Mouse (Mus musculus) MEL (cell line): Measurements from ENCODE around the gene Dennd2a. TPM values are rescaled to one million over a fixed set of nuclear protein-coding genes. Genes with fewer than 3 reads are reported as not detected.

Source experiments
- DNase-seq: peaks from one replicate; pipeline ENCODE4 v3.0.0; 2011; ENCODE audit warnings: low read depth, low spot score
- H3K27ac ChIP-seq: 2 replicates; pipeline ENCODE4 v1.5.1; 2012; ENCODE audit warnings: low read depth, mild to moderate bottlenecking, control low read depth, low read length, moderate library complexity; ENCODE audit not compliant: control insufficient read depth
- H3K27me3 ChIP-seq, 2 experiments: fragments of 150-350 bp in 1 of 2; sonication (generic) in 1 of 2; 2 replicates each; pipeline ENCODE4 v1.6.1; 2012; ENCODE audit warnings: low read length in 2 of 2, mild to moderate bottlenecking in 2 of 2, improper control_type of control experiment in 1 of 2, moderate library complexity in 1 of 2; ENCODE audit not compliant: insufficient read depth in 2 of 2, control insufficient read depth in 1 of 2
- H3K36me3 ChIP-seq, 2 experiments: 2 replicates each; pipeline ENCODE4 v1.6.1; 2012 to 2014; ENCODE audit warnings: low read length in 2 of 2, improper control_type of control experiment in 1 of 2, inconsistent platforms in 1 of 2, mild to moderate bottlenecking in 1 of 2; ENCODE audit not compliant: insufficient read depth in 2 of 2, control insufficient read depth in 1 of 2
- H3K4me1 ChIP-seq, 2 experiments: fragments of 150-350 bp in 1 of 2; sonication (generic) in 1 of 2; 2 replicates each; pipeline ENCODE4 v1.6.1; 2012; ENCODE audit warnings: low read length in 2 of 2, improper control_type of control experiment in 1 of 2, mild to moderate bottlenecking in 1 of 2; ENCODE audit not compliant: insufficient read depth in 2 of 2, control insufficient read depth in 1 of 2
- H3K4me3 ChIP-seq, 2 experiments: fragments of 150-350 bp in 1 of 2; sonication (generic) in 1 of 2; 2 replicates each; pipeline ENCODE4 v1.5.1; 2012; ENCODE audit warnings: low read depth in 2 of 2, low read length in 2 of 2, mild to moderate bottlenecking in 2 of 2, moderate library complexity in 2 of 2, control low read depth in 1 of 2, improper control_type of control experiment in 1 of 2; ENCODE audit not compliant: control insufficient read depth in 1 of 2, insufficient read depth in 1 of 2
- H3K79me2 ChIP-seq: 2 replicates; pipeline ENCODE4 v1.6.1; 2012; ENCODE audit warnings: mild to moderate bottlenecking, low read length, moderate library complexity; ENCODE audit not compliant: control insufficient read depth, poor library complexity, insufficient read depth
- H3K9ac ChIP-seq: 2 replicates; pipeline ENCODE4 v1.6.1; 2012; ENCODE audit warnings: low read depth, mild to moderate bottlenecking, control low read depth, low read length, moderate library complexity; ENCODE audit not compliant: control insufficient read depth, poor library complexity, severe bottlenecking
- H3K9me3 ChIP-seq: fragments of 150-350 bp; sonication (generic); replicated peaks from 2 replicates; pipeline ENCODE4 v1.6.1; 2012; ENCODE audit warnings: mild to moderate bottlenecking, low read length, improper control_type of control experiment, moderate library complexity; ENCODE audit not compliant: insufficient read depth
- BHLHE40 ChIP-seq: IDR thresholded peaks from 2 replicates; pipeline ENCODE4 v1.6.1; 2012; ENCODE audit warnings: low read depth, mild to moderate bottlenecking, inconsistent platforms, low read length, improper control_type of control experiment, borderline replicate concordance
- CHD1 ChIP-seq: IDR thresholded peaks from 2 replicates; pipeline ENCODE4 v1.6.1; 2012; ENCODE audit warnings: low read depth, mild to moderate bottlenecking, inconsistent platforms, low read length, improper control_type of control experiment
- E2F4 ChIP-seq: IDR thresholded peaks from 2 replicates; pipeline ENCODE4 v1.6.1; 2011; ENCODE audit warnings: low read depth, low read length, improper control_type of control experiment, borderline replicate concordance
- ELF1 ChIP-seq: IDR thresholded peaks from 2 replicates; pipeline ENCODE4 v1.6.1; 2014; ENCODE audit warnings: low read depth, mild to moderate bottlenecking, inconsistent platforms, low read length, improper control_type of control experiment, moderate library complexity
- GABPA ChIP-seq: IDR thresholded peaks from 2 replicates; pipeline ENCODE4 v1.6.1; 2012; ENCODE audit warnings: low read depth, mild to moderate bottlenecking, inconsistent platforms, low read length, improper control_type of control experiment, moderate library complexity
- HCFC1 ChIP-seq: IDR thresholded peaks from 2 replicates; pipeline ENCODE4 v1.6.1; 2012; ENCODE audit warnings: low read depth, mild to moderate bottlenecking, inconsistent platforms, low read length, improper control_type of control experiment, moderate library complexity
- JUND ChIP-seq: IDR thresholded peaks from 2 replicates; pipeline ENCODE4 v1.6.1; 2011; ENCODE audit warnings: low read depth, mild to moderate bottlenecking, improper control_type of control experiment, low read length
- MAX ChIP-seq: IDR thresholded peaks from 2 replicates; pipeline ENCODE4 v1.6.1; 2011; ENCODE audit warnings: low read length, improper control_type of control experiment
- MAZ ChIP-seq: IDR thresholded peaks from 2 replicates; pipeline ENCODE4 v1.6.1; 2012; ENCODE audit warnings: low read depth, mild to moderate bottlenecking, inconsistent platforms, low read length, improper control_type of control experiment
- MEF2A ChIP-seq: IDR thresholded peaks from 2 replicates; pipeline ENCODE4 v1.6.1; 2014; ENCODE audit warnings: low read depth, mild to moderate bottlenecking, inconsistent platforms, low read length, improper control_type of control experiment; ENCODE audit not compliant: poor library complexity, insufficient replicate concordance, severe bottlenecking; ENCODE audit errors: extremely low read depth
- MYB ChIP-seq: IDR thresholded peaks from 2 replicates; pipeline ENCODE4 v1.6.1; 2011; ENCODE audit warnings: mild to moderate bottlenecking, low read depth, low read length, improper control_type of control experiment
- NELFE ChIP-seq: IDR thresholded peaks from 2 replicates; pipeline ENCODE4 v1.6.1; 2011; ENCODE audit warnings: low read depth, low read length, improper control_type of control experiment
- POLR2A ChIP-seq, 2 experiments: IDR thresholded peaks; 2 replicates each; pipeline ENCODE4 v1.6.1; 2011 to 2012; ENCODE audit warnings: low read length in 2 of 2, mild to moderate bottlenecking in 2 of 2, control low read depth in 1 of 2, improper control_type of control experiment in 1 of 2, low read depth in 1 of 2, moderate library complexity in 1 of 2; ENCODE audit not compliant: control insufficient read depth in 1 of 2, insufficient read depth in 1 of 2, poor library complexity in 1 of 2
- POLR2AphosphoS2 ChIP-seq: IDR thresholded peaks from 2 replicates; pipeline ENCODE4 v1.6.1; 2011; ENCODE audit warnings: low read length, improper control_type of control experiment
- POLR2AphosphoS5 ChIP-seq: IDR thresholded peaks from 2 replicates; pipeline ENCODE4 v1.6.1; 2012; ENCODE audit warnings: low read depth, borderline replicate concordance, mild to moderate bottlenecking, inconsistent platforms, low read length, moderate library complexity, mixed read lengths
- RAD21 ChIP-seq: IDR thresholded peaks from 2 replicates; pipeline ENCODE4 v1.6.1; 2011; ENCODE audit warnings: mild to moderate bottlenecking, low read depth, low read length, improper control_type of control experiment
- SIN3A ChIP-seq: IDR thresholded peaks from 2 replicates; pipeline ENCODE4 v1.6.1; 2012; ENCODE audit warnings: low read length, improper control_type of control experiment, inconsistent platforms
- SMC3 ChIP-seq: IDR thresholded peaks from 2 replicates; pipeline ENCODE4 v1.6.1; 2011; ENCODE audit warnings: low read depth, low read length, improper control_type of control experiment
- TBP ChIP-seq: IDR thresholded peaks from 2 replicates; pipeline ENCODE4 v1.8.0; 2011; ENCODE audit warnings: low read depth, low read length, improper control_type of control experiment
- TCF12 ChIP-seq: IDR thresholded peaks from 2 replicates; pipeline ENCODE4 v1.6.1; 2014; ENCODE audit warnings: low read depth, mild to moderate bottlenecking, inconsistent platforms, low read length, improper control_type of control experiment, moderate library complexity
- ZC3H11A ChIP-seq: IDR thresholded peaks from 2 replicates; pipeline ENCODE4 v1.6.1; 2012; ENCODE audit warnings: low read depth, mild to moderate bottlenecking, inconsistent platforms, low read length, improper control_type of control experiment
- polyA plus RNA-seq, 2 experiments: library from polyadenylated mRNA; stranded (reverse) in 1 of 2; unstranded in 1 of 2; fragments of >175 nt in 1 of 2; fragments of >200 nt in 1 of 2; gene quantifications; 2 replicates each; pipeline versions ENCODE4 v1.2.1 to v1.2.4; 2012; ENCODE audit warnings: low replicate concordance in 2 of 2, low read depth in 1 of 2; ENCODE audit not compliant: insufficient read length in 2 of 2, insufficient read depth in 1 of 2, missing spikeins in 1 of 2
- total RNA-seq: library from RNA; depleted of rRNA; stranded (reverse); fragments of 300-350 nt; gene quantifications from 2 replicates; pipeline ENCODE4 v1.2.3, GENCODE M21; 2012

Dennd2a gene
- total and polyA plus RNA-seq, 3 experiments = 0.15 TPM; not detected in 2

- peak; percentile 10 for DNase-seq
- H3K27me3 ChIP-seq = no peaks in the 10 kb centered on the region; a peak in 2 of 4 replicates
- H3K4me1 ChIP-seq = no peaks in the 10 kb centered on the region
- TF ChIP-seq CHD1 (no peak), POLR2AphosphoS5 (no peak), MAX (no peak), POLR2AphosphoS2 (no peak), POLR2A (IDR thresholded peaks at IDR 0.05; ENCODE audit: control insufficient read depth in 1 of 2, insufficient read depth in 1 of 2, low read depth in 1 of 2, low read length in 2 of 2, poor library complexity in 1 of 2) (no peak), HCFC1 (no peak), TBP (no peak), MYB (no peak), BHLHE40 (no peak), SIN3A (no peak), JUND (no peak), RAD21 (no peak), NELFE (no peak), ELF1 (no peak), TCF12 (no peak), ZC3H11A (no peak), MEF2A (no peak), SMC3 (no peak), MAZ (no peak), GABPA (no peak)
- TF ChIP-seq, all 39 proteins: peak for 0
- Histone ChIP-seq H3K9ac (no peak overlapping the region), H3K9me3 (no peaks in the 10 kb centered on the region), H3K27ac (no peak overlapping the region), H3K79me2 (no peaks in the 10 kb centered on the region), H3K36me3 (no peaks in the 10 kb centered on the region), H3K4me3 (no peak overlapping the region)
These were observed 19.4 kb downstream of the Dennd2a start for GRCm38 (mm10) chr6:39538227-39538626.

- Histone ChIP-seq H3K4me1 (no peaks in the 10 kb centered on the region), H3K27ac (no peak overlapping the region), H3K36me3 (no peaks in the 10 kb centered on the region), H3K27me3 (peaks cover 0 to 2% of the 10 kb centered on the region in 2 experiments; a peak in 3 of 4 replicates), H3K9me3 (no peaks in the 10 kb centered on the region), H3K4me3 (no peak overlapping the region), H3K9ac (no peak overlapping the region), H3K79me2 (no peaks in the 10 kb centered on the region)
- TF ChIP-seq E2F4 (no peak), BHLHE40 (no peak), POLR2AphosphoS2 (no peak)
- DNase-seq = no peak
These were observed 20.4 kb downstream of the Dennd2a start for GRCm38 (mm10) chr6:39537276-39537675.
